Mouse (Mus musculus): ENCODE measurements around the gene Klf16.

Klf16 gene

GRCm38 (mm10) chr10:80573944-80574343 lies 3.2 kb downstream of the Klf16 start:
- peak; percentile 16 for DNase-seq

- DNase-seq = no peak
Measured at GRCm38 (mm10) chr10:80572477-80572876, 4.6 kb downstream of the Klf16 start.

GRCm38 (mm10) chr10:80570871-80571836 lies 6.0 kb downstream of the Klf16 start:
- DNase-seq = peak; percentile 57

GRCm38 (mm10) chr10:80570419-80570818 lies 6.7 kb downstream of the Klf16 start:
- DNase-seq = no peak

- peak; percentile 68 for DNase-seq
Measured at GRCm38 (mm10) chr10:80569664-80570066, 7.5 kb downstream of the Klf16 start.

GRCm38 (mm10) chr10:80568876-80569275 lies 8.2 kb downstream of the Klf16 start:
- no peak for DNase-seq

- peak; percentile 96 for DNase-seq
Measured at GRCm38 (mm10) chr10:80566375-80567092, 10.6 kb downstream of the Klf16 start.

GRCm38 (mm10) chr10:80561116-80561944 lies 15.8 kb downstream of the Klf16 start, which contains the start of gene Rexo1:
Rexo1 (minus strand) TSS chr10:80561560.
- peak; percentile 96 for DNase-seq

GRCm38 (mm10) chr10:80560621-80561020 lies 16.5 kb downstream of the Klf16 start:
- no peak for DNase-seq

GRCm38 (mm10) chr10:80559431-80559830 lies 17.7 kb downstream of the Klf16 start:
- DNase-seq = no peak

GRCm38 (mm10) chr10:80557346-80557965 lies 19.7 kb downstream of the Klf16 start:
- peak; percentile 88 for DNase-seq

- no peak for DNase-seq
Measured at GRCm38 (mm10) chr10:80553997-80554396, 23.1 kb downstream of the Klf16 start.

GRCm38 (mm10) chr10:80553575-80553974 lies 23.5 kb downstream of the Klf16 start:
- no peak for DNase-seq

- DNase-seq = no peak
Measured at GRCm38 (mm10) chr10:80552364-80552763, 24.8 kb downstream of the Klf16 start.

- no peak for DNase-seq
Measured at GRCm38 (mm10) chr10:80549279-80549678, 27.8 kb downstream of the Klf16 start.

GRCm38 (mm10) chr10:80548428-80549006 lies 28.6 kb downstream of the Klf16 start:
- peak; percentile 64 for DNase-seq

- DNase-seq = no peak
Measured at GRCm38 (mm10) chr10:80547539-80547938, 29.6 kb downstream of the Klf16 start.

GRCm38 (mm10) chr10:80546945-80547344 lies 30.2 kb downstream of the Klf16 start:
- DNase-seq = no peak

- DNase-seq = no peak
Measured at GRCm38 (mm10) chr10:80545590-80545989, 31.5 kb downstream of the Klf16 start.

- DNase-seq = no peak
Measured at GRCm38 (mm10) chr10:80543873-80544272, 33.2 kb downstream of the Klf16 start.

GRCm38 (mm10) chr10:80539493-80539892 lies 37.6 kb downstream of the Klf16 start:
- DNase-seq = no peak
